Mouse (Mus musculus) spleen, adult 18-20 months (tissue): ENCODE measurements at regions not wholly inside any gene's neighbourhood (a gene's known extent, or its start where the extent isn't known, plus 50 kb on each side); places are given as distances from the start of the nearest gene placed in this dataset.

Experiments used
- DNase-seq, 2 experiments: peaks; one replicate each; pipeline ENCODE4 v3.0.0; 2022; ENCODE audit warnings: mixed read lengths in 2 of 2

DNA sequence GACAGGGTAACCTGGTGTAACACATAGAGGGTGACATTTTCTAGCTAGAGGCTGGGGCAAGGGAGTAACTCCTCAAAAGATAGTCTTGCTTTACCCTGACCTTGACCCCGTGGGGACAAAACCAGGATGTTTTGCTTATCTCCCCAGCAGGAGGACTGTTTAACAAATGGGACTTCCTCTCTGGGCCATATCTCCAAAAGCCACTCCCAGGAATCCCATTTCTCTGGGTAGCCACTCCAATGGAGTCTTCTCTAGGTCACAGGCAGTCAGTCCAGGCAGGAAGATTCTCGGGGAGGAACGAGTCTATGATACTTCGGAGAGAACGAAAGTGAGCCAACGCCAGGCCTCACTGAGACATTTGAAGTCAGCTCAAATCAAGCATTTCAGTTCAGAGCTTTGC, 396.0 kb upstream of the Mki67 start:
- DNase-seq: no peak

DNA sequence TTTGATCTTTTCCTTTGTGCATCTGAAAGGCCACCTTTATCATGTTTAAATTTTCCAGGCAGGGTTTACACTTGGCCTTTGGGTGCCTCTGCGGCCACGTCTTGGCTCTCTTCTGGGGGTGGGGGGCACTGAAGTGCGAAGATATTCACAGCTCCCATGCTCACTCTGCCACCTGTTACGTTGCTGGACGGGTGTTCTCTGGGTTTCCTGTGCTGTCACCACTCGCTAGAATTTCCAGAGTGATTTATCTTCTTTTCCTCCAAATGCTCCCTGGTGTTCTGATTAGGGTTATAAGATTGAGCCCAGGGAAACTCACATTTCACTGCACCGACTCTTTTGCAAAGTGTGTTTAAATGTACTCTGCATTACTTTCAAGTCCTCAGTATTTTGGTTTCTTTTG, 404.8 kb upstream of the Mki67 start:
- DNase-seq: no peak

DNA sequence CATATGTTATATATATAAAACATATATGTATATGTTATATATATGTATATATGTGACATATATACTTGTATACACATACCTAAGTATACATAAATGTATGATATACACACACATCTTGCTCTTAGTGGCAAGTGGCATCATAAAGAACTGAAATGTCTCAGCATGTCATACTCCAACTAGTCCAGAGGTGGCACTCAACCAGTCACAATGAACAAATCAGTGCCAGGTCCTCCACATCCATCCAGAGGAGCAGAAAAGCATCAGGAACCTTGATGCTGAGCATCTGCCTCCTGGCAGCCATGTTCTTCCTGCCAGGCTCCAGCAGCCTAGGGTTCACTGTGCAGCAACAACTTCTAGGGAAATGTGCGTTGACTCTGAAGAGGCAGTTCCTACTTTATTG, 405.2 kb upstream of the Mki67 start:
- DNase-seq: no peak

DNA sequence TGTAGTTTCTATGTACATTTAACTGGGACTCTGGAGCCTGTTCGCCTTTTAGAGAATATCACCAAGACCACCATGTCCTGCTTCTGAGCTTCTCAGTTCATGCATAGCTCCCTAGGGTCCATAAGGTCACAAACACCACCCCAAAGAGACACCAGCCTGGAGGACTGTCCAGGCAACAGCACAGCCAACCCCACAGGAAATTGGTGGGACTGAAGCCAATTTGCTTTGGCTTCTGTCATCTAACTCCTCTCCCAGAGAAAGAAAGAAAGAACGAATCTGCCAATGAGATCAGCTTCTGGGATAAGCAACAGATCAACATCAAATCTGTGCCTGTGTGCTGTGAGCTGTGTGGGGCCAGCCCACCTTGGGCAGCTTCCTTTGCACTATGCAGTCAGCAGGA, 408.6 kb upstream of the Mki67 start:
- DNase-seq: no peak

DNA sequence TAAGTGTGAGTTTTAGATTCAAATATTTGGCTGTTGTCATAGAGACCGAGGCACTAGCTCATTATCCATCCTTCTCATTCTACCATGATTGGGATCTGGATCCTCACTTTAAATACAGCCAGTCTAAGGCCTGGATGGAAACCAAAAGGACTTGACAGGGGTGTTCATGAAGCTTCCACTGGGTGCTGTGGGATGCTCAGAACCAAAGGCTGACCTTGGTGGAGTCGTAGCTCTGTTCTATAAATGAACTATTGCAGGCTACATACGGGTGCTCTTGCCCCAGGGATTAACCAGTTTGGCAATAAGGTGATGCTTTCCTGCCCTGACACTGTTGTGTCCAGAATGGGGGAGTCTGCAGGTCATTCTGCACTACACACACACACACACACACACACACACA, 410.2 kb upstream of the Mki67 start:
- no peak for DNase-seq

DNA sequence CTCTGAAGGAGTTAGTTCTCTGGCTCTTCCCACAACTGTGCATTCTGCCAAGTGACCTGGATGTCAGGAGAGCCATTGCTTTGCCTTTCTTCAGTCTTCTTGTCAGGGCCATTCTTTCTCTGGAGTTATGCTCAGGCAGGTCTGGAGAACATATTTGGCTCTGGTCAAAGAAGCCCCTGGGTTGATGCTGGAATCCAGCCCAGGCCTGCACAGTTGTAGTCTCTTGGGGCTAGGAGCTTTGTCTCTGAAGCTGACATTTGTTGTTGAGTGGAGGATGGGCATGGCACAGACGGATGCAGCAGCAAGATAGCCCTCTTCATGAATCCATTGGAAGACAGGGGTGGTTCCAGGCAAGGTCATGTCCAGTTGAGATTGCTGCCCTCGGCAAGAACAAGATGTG, 411.4 kb upstream of the Mki67 start:
- no peak for DNase-seq

DNA sequence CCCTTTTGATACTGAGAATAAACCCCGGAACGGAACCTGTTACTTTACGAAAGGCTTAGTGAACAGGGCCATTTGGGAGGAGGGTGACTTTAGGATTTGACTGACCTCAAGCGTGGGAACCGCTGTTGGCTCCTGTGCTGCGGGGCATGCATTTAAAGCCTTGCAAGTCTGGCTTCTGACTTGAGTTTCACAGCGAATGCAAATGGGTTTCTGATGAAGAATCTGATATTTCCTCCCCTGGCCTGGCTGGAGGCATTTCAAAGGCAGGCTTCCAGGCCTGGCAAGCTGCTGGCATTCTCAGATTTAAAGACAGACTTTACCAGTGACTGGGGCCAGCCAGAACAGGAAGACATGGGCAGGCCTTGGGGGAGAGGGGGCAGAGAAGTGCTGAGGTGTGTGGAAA, 413.6 kb upstream of the Mki67 start:
- DNase-seq: no peak

DNA sequence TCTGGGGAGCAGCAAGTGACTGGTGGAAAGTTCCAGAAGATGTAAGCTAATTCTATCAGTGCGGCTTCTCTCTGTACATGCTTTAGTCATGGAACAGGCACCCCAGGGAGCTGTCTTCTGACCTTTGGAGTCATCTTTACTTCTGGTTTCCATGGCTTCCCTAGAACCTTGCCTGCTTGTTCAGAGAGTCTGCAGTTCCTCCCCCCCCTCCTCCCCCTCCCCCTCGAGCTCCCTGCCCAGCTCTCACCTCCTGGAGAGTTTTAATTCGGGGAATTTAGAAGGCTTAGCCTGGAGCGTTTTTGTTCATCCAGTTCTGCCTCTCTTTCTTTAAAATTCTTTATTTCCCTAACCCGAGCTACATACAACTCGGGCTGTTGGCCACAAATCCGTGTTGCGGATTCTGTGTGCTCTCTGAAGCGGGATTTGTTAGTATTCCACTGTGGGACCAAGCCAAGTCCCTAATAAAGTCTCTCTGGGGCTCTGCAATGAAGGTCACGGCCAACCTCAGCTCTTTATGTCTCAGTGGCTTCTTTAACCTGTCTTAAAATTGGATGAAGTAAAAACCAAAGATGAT, 414.6 kb upstream of the Mki67 start:
- no peak for DNase-seq

DNA sequence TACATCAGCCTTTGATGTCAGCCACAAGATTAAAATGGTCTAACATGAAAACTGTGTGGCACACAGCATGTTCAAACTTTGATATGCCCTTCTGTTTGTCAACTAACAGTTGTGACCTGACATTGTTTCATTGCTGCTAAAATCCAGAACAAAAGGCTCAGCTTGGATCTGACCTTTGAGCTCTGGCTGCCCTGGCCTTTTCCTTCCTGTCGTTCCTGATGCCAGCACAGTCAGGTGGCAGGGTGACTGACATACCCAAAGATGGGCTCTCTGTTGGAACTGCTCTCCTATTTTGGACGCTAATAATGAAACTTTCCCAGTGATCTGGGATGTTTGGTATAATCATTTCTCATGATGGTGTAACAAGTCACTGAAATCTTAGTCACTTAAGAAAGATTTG, 416.8 kb upstream of the Mki67 start:
- no peak for DNase-seq

DNA sequence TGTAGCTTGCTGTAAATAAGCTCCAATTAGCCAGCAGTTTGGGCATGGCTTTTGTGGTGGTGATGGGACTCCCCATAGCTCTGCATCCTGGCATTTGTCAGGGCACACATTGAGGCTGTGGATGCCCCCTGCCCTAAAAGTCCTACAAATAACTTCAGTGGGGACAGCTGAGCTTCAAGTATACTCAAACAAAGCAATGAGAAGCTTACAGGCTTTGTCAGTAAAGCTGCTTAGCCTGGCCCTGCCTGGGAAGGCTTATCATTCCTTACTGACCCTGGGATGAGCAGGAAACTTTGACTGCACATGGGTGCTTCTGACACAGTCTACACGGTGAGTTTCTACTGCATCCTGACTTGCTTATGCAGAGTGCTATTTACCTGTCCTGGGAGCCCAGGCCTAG, 420.5 kb upstream of the Mki67 start:
- no peak for DNase-seq

DNA sequence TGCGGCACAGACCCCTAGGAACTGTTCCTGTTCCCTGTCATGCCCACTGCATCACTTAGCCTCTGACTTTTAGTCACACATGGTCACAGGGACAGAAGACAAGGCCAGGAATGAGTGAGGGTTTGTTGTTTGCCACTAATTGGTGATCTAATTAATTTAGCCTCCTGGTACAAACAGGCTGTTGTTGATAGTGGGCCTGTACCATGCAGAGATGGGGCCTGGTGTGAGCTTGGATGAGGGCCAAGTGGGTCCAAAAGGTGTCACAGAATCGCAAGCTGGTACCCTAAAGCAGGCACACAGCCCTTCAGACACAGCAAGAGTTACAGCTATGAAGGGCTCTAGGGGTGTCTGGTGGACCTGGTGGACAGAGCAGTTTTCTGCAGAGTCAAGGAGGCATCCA, 421.2 kb upstream of the Mki67 start:
- no peak for DNase-seq

DNA sequence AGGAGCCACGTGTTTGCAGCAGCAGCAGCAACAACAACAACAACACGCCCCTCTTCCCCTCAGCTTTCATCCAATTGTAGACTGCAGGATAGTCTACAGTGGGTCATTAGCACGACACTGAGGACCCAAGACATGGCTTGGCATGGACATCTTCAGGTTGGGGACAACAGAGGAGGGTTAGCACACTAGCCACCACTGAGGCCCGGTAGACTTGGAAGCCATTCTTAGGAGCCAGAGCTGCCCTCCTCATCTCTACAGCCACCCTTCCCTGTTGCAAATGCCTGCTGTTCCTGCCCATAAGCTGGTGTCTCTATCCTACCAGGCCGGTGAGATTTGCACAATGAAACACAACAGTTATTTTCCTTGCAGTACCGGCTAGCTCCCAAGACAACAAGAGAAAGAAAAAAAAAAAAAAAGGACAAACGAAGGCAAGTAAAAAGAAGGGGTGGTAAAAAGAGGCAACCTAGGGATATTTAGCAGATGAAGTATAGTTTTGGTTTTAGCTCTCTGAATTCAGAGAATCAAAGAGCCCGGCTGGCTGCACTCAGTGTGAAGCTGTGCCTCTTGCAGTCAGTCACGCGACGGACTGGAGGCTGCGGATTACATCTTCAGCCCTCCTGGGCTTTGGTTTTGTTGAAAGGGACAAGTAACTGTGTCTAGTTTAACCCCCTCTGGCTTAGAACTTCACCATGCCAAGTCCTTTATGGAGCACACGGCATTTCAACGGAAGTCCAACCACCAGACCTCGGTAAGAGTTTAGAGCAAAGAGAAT, 421.9 kb upstream of the Mki67 start:
- DNase-seq: no peak

DNA sequence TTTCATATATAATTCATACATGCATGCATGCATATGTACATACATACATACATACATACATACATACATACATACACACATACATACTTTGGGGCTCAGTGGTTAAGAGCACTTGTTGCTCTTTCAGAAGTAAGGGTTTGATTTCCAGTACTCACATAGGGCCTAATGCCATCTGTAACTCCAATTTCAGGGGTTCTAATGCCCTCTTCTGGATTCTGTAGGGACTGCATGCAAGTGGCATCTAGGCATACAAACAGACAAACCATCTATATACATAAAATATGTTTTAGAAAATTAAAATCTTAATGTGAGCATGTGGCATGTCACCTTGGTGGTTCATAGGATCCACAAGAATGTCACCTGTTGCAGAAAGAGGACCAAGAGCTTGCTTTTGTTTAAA, 426.7 kb upstream of the Mki67 start:
- DNase-seq: no peak

DNA sequence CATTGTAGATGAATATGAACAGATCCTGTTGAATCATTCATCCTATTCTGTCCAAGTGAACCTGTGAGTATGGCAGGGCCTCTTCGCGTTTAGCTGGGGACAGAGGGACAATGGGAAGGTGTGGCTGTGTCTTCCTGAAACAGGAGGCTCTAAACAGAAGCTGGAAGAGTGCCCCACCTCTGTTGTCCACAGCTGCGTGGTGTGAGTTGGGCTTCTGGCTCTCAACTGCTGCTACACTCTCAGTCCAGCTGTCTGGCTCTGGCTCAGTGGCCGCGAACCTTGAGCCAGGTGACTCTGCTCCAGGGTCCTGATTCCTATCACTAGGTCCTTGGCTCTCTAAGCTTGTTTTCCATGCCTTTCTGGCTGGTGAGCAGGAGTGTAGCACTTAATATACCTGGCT, 434.0 kb upstream of the Mki67 start:
- no peak for DNase-seq

DNA sequence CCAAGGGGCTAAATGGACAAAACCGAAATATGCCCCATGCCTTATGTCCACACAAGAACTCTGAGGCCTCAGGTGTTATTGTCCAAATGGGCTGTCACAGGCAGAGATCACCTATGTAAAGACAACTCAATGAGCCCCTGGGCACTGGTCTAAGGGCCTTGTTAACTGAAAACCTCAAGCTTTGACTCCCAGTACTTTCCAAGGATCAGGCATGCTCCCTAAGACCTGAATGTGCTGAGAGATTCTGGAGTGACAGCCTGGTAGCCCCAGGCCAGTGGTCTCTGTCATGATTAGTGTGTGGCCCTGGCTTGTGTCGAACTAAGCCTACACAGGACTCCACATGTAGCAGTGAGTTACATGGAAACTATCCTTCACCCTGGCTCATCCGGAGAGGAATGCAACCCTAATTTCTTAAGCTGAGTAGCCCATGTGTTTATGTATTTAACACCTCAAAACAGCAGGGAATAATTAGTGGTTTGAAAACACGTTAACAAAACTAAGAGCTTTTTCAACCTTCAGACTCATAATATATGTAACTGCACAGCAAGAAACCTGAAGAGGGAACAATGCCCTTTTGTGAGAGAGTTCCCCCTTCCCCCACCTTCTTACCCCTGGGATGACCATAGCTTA, 435.3 kb upstream of the Mki67 start:
- no peak for DNase-seq

DNA sequence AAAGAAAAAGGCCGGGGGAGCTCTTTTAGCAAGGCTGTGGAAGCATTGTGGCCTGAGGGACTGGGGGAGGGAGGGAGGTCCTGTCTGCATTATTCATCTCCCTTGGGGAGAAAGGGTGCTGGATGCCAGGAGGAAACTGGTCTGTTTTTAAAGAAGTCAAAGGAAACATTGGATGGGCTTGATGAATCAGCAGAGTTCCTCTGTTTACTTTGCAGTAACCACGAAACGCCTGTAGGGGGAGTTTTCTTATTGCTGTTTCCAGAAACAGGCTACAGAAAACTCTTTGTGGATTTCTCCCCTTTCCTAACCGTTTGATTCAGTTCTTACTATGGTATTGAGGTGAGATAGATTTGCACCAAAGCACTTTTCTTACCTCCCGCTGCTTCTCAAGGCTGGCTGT, 436.3 kb upstream of the Mki67 start:
- peak in 1 of 2 experiments; percentile 4 for DNase-seq

DNA sequence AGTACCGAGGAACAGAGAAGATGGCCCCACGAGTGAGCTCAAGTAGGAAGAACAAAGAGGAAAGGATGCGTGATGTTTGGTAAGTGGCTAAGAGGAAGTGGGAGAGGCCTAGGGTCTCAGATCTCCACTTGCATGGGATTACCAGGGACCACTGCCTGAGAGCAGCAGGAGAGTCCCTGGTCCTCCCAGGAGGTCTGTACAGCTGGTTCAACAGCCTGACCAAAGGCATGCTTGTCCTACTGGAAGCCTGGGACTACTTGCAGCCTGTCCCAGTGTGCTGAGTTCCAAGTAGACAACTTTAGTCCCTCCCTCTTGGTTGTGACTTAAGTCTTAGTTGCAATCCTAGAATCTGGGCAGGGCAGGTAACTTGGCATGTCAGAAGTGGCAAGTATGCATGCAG, 437.5 kb upstream of the Mki67 start:
- no peak for DNase-seq

DNA sequence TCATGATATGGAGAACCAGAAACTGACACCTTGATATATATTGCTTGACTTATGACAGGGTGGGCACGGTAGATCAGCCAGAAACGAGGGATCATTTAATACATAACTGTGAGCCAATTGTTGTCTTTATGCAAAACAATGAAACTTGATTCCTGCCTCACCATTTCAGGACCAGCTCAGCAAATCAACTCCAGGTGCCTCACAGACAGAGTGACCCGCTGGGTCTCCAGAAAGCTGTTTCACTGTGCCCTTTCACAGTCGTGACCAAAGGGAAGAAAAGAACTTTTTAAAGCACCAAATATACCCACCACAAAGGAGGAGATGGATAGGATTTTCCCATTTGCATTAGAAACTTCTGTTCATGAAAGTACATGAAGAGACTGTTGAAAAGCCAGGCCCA, 443.0 kb upstream of the Mki67 start:
- DNase-seq: no peak

DNA sequence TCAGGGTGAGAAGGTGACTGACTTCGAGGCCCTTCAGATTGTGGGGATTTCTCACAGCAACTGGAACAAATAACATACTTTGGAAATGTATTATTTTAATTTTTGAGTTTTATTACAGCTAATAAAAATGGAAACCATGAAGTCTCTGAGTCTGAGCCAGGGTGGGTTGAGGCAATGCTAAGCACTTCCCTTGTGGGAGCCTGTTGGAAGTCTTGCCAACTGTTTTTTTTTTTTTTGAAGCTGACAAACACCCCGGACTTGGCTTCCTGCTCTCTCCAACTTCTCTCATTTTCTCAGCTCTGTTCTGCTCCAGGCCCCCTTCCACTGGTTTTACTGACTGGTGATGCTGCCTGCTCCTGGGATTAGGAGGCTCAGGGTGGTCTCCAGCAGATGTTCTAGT, 445.4 kb upstream of the Mki67 start:
- no peak for DNase-seq

DNA sequence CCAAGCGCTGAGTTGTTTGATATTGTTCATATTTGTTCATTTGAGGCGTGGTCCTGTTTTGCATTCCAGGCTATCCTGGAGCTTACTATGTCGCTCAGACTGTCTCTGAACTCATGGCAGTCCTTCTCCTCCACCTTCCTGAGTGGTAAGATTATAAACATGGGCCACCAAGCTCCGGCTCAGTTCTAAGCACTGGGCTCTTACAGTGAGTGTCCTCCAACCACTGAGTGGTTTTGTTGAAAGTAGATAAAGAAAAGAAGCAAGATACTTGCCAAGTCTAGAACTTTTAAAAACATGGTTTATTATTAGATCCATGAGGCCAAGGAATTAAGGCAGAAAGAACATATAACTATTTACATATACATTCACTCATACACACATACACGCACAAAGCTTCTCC, 448.7 kb upstream of the Mki67 start:
- no peak for DNase-seq

DNA sequence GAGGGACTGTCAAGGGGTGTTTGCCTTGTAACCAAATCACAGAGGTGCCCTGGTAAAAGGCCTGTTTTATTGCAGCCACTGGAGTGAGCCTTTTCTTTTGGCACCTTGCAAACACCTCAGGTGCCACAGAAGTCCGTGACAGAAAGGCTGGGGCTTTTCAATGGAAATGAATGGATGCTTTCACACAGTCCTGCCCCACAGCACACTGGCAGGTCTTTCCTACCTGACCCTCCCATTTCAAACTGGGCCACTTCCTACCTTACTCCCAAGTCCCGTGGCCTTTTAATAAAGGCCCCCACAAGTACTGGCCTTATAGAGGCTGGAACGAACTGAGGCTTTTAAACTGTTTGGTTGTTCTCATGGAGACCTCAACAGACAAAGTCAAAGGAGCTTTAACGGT, 453.1 kb upstream of the Mki67 start:
- no peak for DNase-seq

DNA sequence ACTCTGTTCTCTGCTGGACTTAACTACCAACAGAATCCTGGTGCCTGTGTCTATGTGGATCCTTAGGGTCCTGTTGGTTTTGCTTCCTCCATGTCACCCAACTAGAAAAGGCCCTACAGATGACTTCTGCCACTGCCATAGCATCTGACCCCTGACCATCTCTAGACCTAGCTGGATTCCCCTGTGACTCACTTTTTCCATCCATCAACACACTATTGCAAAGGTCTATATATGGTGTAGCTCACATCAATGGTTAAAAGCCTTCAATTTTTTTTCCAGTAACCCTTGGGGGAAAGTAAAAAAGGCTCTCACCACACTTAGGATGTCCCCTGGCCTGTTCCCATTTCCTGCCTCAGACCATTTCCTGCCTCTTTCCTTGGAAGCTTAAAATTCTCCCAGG, 460.2 kb upstream of the Mki67 start:
- no peak for DNase-seq

DNA sequence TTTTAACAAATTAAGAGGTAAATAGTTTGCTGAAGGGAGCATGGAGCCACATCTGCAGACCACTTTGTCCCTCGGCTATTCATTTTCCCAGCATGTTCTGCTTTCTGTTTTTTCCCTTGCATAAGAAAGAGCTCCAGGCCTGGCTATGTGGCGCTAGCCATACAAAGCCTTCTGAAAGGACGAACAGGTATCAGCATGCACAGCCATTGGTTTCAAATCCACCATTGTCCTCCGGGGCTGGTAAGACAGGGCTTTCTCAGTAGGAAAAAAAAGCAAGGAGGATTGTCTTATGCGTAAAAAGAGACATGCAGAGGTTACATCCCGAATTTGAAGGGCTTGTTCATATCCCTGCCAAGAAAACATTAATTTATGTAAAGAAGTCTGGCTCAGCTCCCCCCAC, 464.8 kb upstream of the Mki67 start:
- no peak for DNase-seq

DNA sequence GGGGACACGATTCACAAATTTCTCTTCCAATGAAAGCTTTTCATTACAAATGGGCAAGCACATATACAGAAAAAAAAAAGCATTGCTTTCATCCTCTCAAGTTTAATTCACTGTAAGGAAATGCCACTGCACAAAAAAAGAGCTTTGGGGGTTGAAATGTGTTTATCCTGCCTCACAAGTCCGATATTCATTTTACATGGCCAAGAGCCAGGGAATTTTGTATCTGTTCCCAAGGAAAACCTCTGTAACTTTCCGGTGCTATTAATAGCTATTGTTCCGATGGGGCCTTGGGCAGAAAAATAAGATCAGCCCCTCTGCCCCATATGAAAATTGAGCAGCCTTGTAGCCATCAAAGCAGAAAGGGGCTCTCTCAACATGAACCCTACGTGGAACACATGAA, 465.9 kb upstream of the Mki67 start:
- no peak for DNase-seq
